Mouse (Mus musculus) forebrain, embryonic 15.5 days (tissue): Measurements from ENCODE around the gene Nkd2. TPM values are rescaled to one million over a fixed set of nuclear protein-coding genes. Genes with fewer than 3 reads are reported as not detected.
A peak's percentile ranks its signal among the peaks of the same experiment; 100 is the strongest.

ENCODE experiments used
- ATAC-seq: fragments of 200-750 bp; cut with Nextera tagmentation; replicated peaks from 2 replicates; pipeline ENCODE4 v1.8.0; 2017; ENCODE audit warnings: mild to moderate bottlenecking, moderate TSS enrichment, moderate library complexity
- H3K27ac ChIP-seq: fragments of 300-500 bp; sonication (generic); replicated peaks from 2 replicates; pipeline ENCODE4 v1.5.1; 2015; ENCODE audit warnings: mild to moderate bottlenecking, inconsistent platforms
- H3K27me3 ChIP-seq: fragments of 300-500 bp; sonication (generic); 2 replicates; pipeline ENCODE4 v1.6.1; 2015; ENCODE audit warnings: inconsistent platforms
- H3K36me3 ChIP-seq: fragments of 300-500 bp; sonication (generic); 2 replicates; pipeline ENCODE4 v1.6.1; 2015; ENCODE audit warnings: mild to moderate bottlenecking, inconsistent platforms
- H3K4me1 ChIP-seq: fragments of 300-500 bp; sonication (generic); 2 replicates; pipeline ENCODE4 v1.6.1; 2015; ENCODE audit warnings: inconsistent platforms
- H3K4me2 ChIP-seq: fragments of 300-500 bp; sonication (generic); replicated peaks from 2 replicates; pipeline ENCODE4 v1.6.1; 2015; ENCODE audit warnings: mild to moderate bottlenecking, inconsistent platforms
- H3K4me3 ChIP-seq: fragments of 300-500 bp; sonication (generic); 2 replicates; pipeline ENCODE4 v1.5.1; 2015; ENCODE audit warnings: mild to moderate bottlenecking, inconsistent platforms
- H3K9ac ChIP-seq: fragments of 300-500 bp; sonication (generic); replicated peaks from 2 replicates; pipeline ENCODE4 v1.6.1; 2015; ENCODE audit warnings: mild to moderate bottlenecking, inconsistent platforms
- H3K9me3 ChIP-seq: fragments of 300-500 bp; sonication (generic); 2 replicates; pipeline ENCODE4 v1.6.1; 2016; ENCODE audit warnings: inconsistent platforms
- WGBS: fragments of 180-500 bp; shearing (Covaris S2); methylation state at CpG from one replicate; pipeline ENCODE4 v1.1.7; 2015; ENCODE audit warnings: mixed read lengths; 5-methylcytosine and 5-hydroxymethylcytosine counted together
- polyA plus RNA-seq: library from polyadenylated mRNA; unstranded; fragments of >200 nt; fragmentation: Nextera tagmentation; extraction: Ambion mirVana; gene quantifications from 2 replicates; pipeline ENCODE4 v1.2.1, GENCODE M21; 2015

The Nkd2 gene
- polyA plus RNA-seq, 1 experiment from 2014 or later = 7.4 TPM

DNA sequence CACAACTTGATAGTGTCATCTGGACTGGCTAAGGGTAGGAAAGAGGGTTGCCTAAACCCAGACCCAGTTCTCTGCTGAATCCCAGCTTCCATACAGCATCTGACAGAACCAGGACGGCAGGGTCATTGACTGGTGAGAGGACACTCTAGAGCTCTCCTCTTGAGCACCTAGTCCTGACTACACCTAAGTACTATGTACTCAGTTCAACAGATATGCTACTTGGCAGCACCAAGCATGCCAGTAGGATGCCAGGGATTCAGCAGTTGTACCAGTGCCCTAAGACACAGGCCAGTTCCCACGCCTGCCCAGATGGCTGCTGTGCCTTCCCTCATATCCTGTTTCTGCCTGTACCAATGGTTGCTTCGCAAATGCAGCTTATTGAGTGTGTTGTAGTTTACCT is 34.5 kb downstream of the Nkd2 start:
- Histone ChIP-seq H3K4me1 (no peaks in the 10 kb centered on the region), H3K36me3 (peaks cover 9% of the 10 kb centered on the region), H3K4me2 (no peak overlapping the region), H3K9ac (no peak overlapping the region), H3K4me3 (no peak overlapping the region), H3K27ac (no peak overlapping the region), H3K27me3 (no peaks in the 10 kb centered on the region), H3K9me3 (no peaks in the 10 kb centered on the region)
- 92% methylated on average over 3 of the region's 3 CpGs for WGBS
- no peak for ATAC-seq

GRCm38 (mm10) chr13:73804914-73805313 is 42.5 kb downstream of the Nkd2 start:
- Histone ChIP-seq H3K4me2 (no peak overlapping the region), H3K27ac (no peak overlapping the region), H3K4me3 (no peak overlapping the region), H3K9me3 (no peaks in the 10 kb centered on the region), H3K27me3 (no peaks in the 10 kb centered on the region), H3K9ac (no peak overlapping the region), H3K36me3 (peaks cover 13% of the 10 kb centered on the region), H3K4me1 (no peaks in the 10 kb centered on the region)
- WGBS = 96% methylated on average over 5 of the region's 5 CpGs
- ATAC-seq = no peak

DNA sequence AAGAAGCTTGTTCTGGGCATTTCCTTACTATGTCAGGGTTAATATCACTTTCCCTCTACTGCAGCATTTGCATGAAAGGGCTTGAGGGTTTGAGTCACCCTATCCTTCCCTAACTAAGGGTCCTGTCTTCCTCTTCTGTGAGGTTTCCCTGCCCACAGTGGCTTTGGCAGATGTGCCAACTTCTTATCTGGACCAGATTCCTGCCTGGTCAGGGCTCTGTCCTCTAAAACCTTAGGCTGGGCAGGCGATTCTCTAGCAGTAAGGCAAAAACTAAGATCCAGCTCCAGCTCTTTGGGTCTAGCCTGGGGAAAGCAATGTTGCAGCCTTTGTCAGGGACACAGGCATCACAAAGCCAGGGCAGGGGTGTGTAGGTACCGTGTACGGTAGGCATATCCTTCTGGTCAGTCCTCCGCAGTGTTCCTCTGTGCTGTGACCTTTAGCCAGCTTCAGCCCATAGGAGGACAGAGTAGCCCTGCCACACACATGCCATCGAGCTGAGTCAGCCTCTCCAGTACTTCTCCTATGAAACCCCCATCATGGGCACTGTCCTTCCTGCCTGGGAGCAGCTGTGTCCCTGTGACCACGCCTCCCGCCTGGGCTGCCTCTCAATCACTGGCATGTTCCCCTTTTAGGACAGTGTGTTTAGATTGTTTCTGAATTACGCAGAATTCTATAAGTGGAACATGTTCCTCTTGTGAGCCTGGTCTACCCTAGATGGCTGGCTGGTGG is 43.8 kb downstream of the Nkd2 start:
- Histone ChIP-seq H3K27ac (no peak overlapping the region), H3K9ac (no peak overlapping the region), H3K36me3 (peaks cover 13% of the 10 kb centered on the region), H3K9me3 (no peaks in the 10 kb centered on the region), H3K27me3 (no peaks in the 10 kb centered on the region), H3K4me3 (no peak overlapping the region), H3K4me1 (no peaks in the 10 kb centered on the region), H3K4me2 (no peak overlapping the region)
- no peak for ATAC-seq
- whole genome bisulfite sequencing = 90% methylated on average over 8 of the region's 8 CpGs

- Histone ChIP-seq H3K4me3 (no peak overlapping the region), H3K4me1 (no peaks in the 10 kb centered on the region), H3K36me3 (peaks cover 21% of the 10 kb centered on the region), H3K4me2 (no peak overlapping the region), H3K9ac (no peak overlapping the region), H3K27ac (no peak overlapping the region), H3K9me3 (no peaks in the 10 kb centered on the region), H3K27me3 (no peaks in the 10 kb centered on the region)
- ATAC-seq = no peak
- 85% methylated on average over 5 of the region's 5 CpGs for WGBS
Measured at GRCm38 (mm10) chr13:73799110-73799509, 48.3 kb downstream of the Nkd2 start.

GRCm38 (mm10) chr13:73793171-73793570 is 54.3 kb downstream of the Nkd2 start:
- 97% methylated on average over 5 of the region's 5 CpGs for WGBS
- H3K27ac ChIP-seq = no peak overlapping the region
- peaks cover 15% of the 10 kb centered on the region for H3K36me3 ChIP-seq
- H3K4me3 ChIP-seq = no peak overlapping the region
- no peaks in the 10 kb centered on the region for H3K4me1 ChIP-seq
- H3K9me3 ChIP-seq = no peaks in the 10 kb centered on the region
- ATAC-seq = no peak
- no peak overlapping the region for H3K9ac ChIP-seq
- H3K27me3 ChIP-seq = no peaks in the 10 kb centered on the region
- H3K4me2 ChIP-seq = no peak overlapping the region

DNA sequence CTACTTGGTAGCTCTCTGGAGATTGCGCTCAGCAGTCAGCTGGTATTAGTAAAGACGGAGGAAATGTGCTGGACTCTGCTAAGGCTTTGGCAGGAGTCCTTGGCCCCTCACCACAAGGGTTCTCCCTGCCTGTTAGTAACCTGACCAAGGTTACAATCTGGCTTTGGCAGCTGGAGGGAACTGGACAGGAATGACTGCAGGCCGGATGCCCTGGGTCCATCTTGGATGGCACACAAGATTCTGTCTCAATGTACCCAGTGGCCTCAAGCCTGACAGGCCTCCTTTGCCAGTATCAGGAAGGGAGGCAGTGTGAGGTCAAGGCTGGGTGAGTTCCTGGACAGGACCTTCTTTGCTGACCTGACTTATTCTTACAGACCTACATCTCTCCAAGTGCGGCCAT is 55.3 kb downstream of the Nkd2 start:
- Histone ChIP-seq H3K4me2 (no peak overlapping the region), H3K4me3 (no peak overlapping the region), H3K27me3 (no peaks in the 10 kb centered on the region), H3K36me3 (peaks cover 15% of the 10 kb centered on the region), H3K9ac (no peak overlapping the region), H3K27ac (no peak overlapping the region), H3K9me3 (no peaks in the 10 kb centered on the region), H3K4me1 (no peaks in the 10 kb centered on the region)
- no peak for ATAC-seq
- WGBS = 96% methylated on average over 4 of the region's 4 CpGs

DNA sequence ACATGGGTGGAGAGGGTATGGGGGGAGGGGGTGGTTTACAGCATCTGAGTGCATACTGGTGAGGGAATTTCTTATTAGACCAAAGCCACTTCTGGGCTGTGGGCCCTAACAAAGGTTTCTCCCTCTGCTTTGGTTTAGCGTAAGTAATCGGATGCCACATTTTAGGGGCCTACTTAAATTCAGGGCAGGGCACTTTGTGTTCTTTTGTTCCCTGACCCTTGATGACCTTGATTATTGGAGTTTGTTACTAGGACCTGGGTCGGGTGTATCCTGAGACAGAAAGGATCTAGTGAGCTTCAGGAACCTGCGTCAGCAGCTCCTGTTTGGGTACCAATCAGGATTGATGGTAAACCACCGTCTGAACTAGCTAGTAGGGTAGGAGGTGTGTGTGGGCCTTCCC is 64.9 kb downstream of the Nkd2 start:
- WGBS = 44% methylated on average over 5 of the region's 5 CpGs
- Histone ChIP-seq H3K36me3 (peaks cover 9% of the 10 kb centered on the region; the same call in 1 of the 2 replicates), H3K9ac (no peak overlapping the region), H3K4me2 (no peak overlapping the region), H3K4me3 (no peak overlapping the region), H3K9me3 (no peaks in the 10 kb centered on the region), H3K4me1 (no peaks in the 10 kb centered on the region), H3K27me3 (no peaks in the 10 kb centered on the region), H3K27ac (no peak overlapping the region)
- ATAC-seq = no peak

GRCm38 (mm10) chr13:73777578-73777977 is 69.9 kb downstream of the Nkd2 start:
- H3K4me3 ChIP-seq = no peak overlapping the region

DNA sequence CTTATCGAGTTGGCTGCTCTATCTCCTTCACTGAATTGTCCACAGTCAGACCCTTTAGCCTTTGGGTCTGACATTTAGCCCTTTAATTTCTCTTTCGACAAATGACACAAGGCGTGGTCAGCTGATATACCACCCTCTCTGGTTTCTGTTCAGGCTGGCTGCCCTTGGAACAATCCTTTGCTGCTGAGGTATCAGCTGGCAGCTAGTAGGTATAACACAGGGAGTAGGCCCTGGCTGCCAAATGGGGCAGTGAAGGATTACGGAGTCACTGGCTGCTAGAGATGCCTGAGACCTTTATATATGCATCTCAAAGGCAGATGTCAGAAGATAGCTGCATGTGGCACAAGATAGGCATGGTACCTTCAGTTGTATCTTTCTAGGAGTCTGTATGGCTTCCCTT is 71.6 kb downstream of the Nkd2 start:
- no peaks in the 10 kb centered on the region for H3K9me3 ChIP-seq
- no peak overlapping the region for H3K27ac ChIP-seq
- no peak overlapping the region for H3K9ac ChIP-seq
- no peak overlapping the region for H3K4me3 ChIP-seq
- peaks cover 18% of the 10 kb centered on the region for H3K4me1 ChIP-seq
- no peaks in the 10 kb centered on the region for H3K27me3 ChIP-seq
- no peak overlapping the region for H3K4me2 ChIP-seq
- ATAC-seq = no peak
- no peaks in the 10 kb centered on the region for H3K36me3 ChIP-seq
- 92% methylated on average over 4 of the region's 4 CpGs for WGBS

More at GRCm38 (mm10) chr13:73777578-73777977, 69.9 kb downstream of the Nkd2 start:
- Histone ChIP-seq H3K36me3 (no peaks in the 10 kb centered on the region), H3K9ac (no peak overlapping the region), H3K4me2 (no peak overlapping the region), H3K27me3 (no peaks in the 10 kb centered on the region), H3K27ac (no peak overlapping the region), H3K9me3 (no peaks in the 10 kb centered on the region), H3K4me1 (peaks cover 12% of the 10 kb centered on the region)
- no peak for ATAC-seq
- WGBS = 86% methylated on average over 3 of the region's 3 CpGs

DNA sequence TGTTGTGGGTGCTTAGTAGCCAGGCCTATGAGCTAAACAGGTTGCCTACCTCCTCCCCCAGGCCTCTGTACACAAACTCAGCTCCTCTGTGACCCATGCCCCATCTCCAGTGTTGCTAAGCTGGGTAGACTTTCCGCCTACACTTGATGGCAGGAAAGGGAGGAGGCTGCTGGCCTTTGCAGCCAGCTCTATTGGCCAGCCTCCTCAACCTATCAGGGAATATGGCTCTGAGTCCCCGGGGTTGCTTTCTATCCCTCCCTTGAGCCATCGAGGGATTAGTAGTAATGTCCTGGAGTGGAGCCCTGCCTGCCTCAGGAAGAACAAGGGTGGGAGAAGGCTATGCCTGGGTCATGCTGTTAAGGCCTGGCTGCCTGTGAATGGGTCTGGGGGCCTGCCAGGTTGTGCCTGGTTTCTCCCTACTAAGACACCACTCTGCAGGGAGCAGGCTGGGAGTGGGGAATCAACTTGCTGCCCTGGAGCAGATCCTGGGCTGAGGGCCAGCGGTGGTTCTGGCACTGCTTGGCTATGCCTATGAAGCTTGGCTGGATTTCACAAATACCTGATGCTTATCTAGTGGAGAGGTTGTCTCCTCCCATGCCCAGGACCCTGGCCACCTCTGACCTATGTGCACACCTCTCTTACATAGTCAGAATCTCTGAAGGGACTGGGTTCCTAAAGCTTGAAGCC is 73.8 kb downstream of the Nkd2 start:
- no peaks in the 10 kb centered on the region for H3K27me3 ChIP-seq
- ATAC-seq = peak; percentile 73
- no peaks in the 10 kb centered on the region for H3K9me3 ChIP-seq
- peaks cover 18% of the 10 kb centered on the region for H3K4me1 ChIP-seq
- no peak overlapping the region for H3K4me2 ChIP-seq
- 27% methylated on average over 4 of the region's 4 CpGs for WGBS
- H3K9ac ChIP-seq = no peak overlapping the region
- H3K4me3 ChIP-seq = no peak overlapping the region
- 0 out of 2 replicates have a peak overlapping the region, but pooled peaks have one; percentile 6 for H3K27ac ChIP-seq
- H3K36me3 ChIP-seq = no peaks in the 10 kb centered on the region

GRCm38 (mm10) chr13:73772655-73773054 is 74.8 kb downstream of the Nkd2 start:
- no peak overlapping the region for H3K27ac ChIP-seq
- 56% methylated on average over 2 of the region's 2 CpGs for WGBS

DNA sequence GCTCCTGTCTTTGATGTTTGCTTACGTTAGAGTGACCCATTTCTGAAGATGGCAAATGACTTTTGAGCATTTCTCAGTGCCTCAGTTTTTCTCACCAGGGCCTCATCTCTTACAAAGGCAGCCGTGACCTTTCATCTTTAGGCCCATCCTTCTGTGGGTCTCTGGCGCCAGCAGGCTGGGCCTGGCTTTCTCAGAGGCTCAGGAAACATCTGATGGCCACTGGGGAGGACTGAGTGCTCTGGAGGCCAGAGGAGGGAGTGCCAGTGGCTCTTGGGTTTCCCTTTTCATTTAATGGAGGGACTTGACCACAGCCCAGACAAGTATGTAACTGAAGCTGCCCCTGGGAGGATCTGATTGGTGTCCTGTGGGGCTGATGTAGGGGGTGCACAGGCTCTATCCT is 76.3 kb downstream of the Nkd2 start:
- no peaks in the 10 kb centered on the region for H3K9me3 ChIP-seq
- 63% methylated on average over 3 of the region's 3 CpGs for WGBS
- peaks cover 20% of the 10 kb centered on the region for H3K4me1 ChIP-seq
- ATAC-seq = no peak
- H3K9ac ChIP-seq = no peak overlapping the region
- H3K36me3 ChIP-seq = no peaks in the 10 kb centered on the region
- H3K4me3 ChIP-seq = no peak overlapping the region
- H3K27me3 ChIP-seq = no peaks in the 10 kb centered on the region
- no peak overlapping the region for H3K27ac ChIP-seq
- no peak overlapping the region for H3K4me2 ChIP-seq

More at GRCm38 (mm10) chr13:73772655-73773054, 74.8 kb downstream of the Nkd2 start:
- no peak for ATAC-seq
- H3K4me2 ChIP-seq = no peak overlapping the region
- H3K36me3 ChIP-seq = no peaks in the 10 kb centered on the region
- no peaks in the 10 kb centered on the region for H3K27me3 ChIP-seq
- H3K9me3 ChIP-seq = no peaks in the 10 kb centered on the region
- no peak overlapping the region for H3K4me3 ChIP-seq
- peaks cover 18% of the 10 kb centered on the region for H3K4me1 ChIP-seq
- no peak overlapping the region for H3K9ac ChIP-seq
